Mouse (Mus musculus): Measurements from ENCODE around the gene Chst15. TPM values are rescaled to one million over a fixed set of nuclear protein-coding genes. Genes with fewer than 3 reads are reported as not detected.

Gene Chst15
- total RNA-seq, 2 experiments from 2014 or later = 4.6 to 22.1 TPM

DNA sequence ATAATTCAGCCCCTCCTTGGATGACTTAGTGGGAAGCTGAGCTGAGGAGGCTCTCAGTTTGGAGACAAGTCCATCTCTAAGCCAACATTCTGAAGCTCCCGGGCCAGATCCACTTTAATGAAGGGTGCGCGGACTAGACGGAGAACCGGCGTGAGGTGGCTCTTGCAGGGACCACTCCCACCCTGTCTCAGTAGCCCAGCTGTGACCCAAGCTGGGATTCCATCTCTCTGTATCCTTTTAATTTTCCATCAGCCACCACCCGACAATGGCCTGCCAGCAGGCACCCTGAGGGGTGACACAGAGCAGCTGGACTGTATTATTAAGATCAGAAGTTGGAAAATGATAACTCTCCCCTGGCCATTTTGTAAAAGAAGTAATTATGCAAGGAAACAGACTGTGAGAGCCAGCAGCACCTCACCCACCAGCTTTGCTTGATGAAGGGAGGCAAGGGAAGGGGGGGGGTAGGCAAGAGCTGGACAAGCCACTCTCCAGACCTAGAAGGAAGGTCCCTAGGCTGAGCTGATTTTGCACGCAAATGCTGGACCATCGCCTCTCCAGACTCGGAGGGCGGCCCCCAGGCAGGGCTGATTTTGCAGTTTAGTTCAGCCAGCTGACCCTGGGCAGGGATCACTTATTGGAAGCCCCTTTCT lies 20.4 kb upstream of the Chst15 start:
- ATAC-seq (replicated peaks; ENCODE audit: poor library complexity, severe bottlenecking) = no peak

DNA sequence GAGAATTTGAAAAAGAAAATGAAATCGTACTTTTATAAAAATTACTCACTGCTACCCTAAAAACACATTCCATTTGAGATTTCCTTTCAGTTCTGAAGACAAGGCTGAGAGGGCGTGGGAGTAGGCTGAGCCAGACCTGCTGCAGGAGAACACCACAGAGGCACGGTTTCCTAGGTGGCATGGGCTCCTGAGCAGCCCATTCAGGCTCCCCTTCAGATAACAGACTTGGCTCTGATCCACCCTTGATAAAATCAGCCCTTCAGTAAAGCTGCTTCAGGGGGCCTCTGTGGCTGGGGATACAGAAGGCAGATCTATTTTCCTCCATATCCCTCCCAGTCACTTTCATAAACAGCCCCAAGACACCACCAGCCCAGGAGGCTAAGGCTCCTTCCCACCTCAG lies 19.8 kb upstream of the Chst15 start:
- ATAC-seq (replicated peaks; ENCODE audit: poor library complexity, severe bottlenecking) = no peak

DNA sequence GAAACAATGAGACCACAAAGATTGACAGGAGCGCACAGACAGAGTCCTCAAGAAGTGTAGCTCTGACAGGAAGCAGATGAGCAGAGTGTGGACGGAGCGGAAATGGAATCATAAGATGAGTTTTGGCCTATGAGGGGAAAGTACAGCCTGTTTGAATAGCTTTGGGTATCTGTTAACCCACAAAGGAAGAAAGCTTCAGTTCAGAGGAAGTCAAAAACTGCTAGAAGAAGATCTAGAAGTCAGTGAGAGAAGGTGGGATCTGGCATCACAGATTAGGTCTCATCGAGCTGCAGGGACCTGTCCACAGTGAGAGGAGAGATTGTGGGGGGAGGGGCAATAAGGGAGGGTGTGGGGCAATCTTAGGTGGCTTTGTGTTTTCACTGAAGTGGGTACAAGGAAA lies 18.3 kb upstream of the Chst15 start:
- peak; percentile 24 for ATAC-seq (replicated peaks; ENCODE audit: poor library complexity, severe bottlenecking)

DNA sequence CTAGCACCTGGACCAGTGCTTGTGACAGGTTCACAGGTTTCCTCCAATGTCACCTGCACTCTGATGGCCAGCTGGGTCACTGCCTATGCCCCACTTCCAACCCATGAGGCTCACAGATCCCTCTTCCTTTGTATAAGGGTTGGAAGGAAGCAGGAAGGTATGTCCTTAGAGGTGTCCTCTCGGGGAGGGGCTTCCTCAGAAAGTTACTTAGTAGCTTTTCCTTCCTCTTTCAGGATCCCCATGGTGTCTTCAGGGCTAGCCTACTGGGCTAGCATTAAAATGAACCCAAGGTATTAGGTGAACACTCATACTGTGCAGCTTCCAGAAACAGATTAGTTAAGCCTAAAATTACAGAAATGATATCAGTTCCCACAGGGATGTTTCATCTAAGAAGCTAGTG lies 16.1 kb upstream of the Chst15 start:
- peak; percentile 72 for ATAC-seq (replicated peaks; ENCODE audit: poor library complexity, severe bottlenecking)

DNA sequence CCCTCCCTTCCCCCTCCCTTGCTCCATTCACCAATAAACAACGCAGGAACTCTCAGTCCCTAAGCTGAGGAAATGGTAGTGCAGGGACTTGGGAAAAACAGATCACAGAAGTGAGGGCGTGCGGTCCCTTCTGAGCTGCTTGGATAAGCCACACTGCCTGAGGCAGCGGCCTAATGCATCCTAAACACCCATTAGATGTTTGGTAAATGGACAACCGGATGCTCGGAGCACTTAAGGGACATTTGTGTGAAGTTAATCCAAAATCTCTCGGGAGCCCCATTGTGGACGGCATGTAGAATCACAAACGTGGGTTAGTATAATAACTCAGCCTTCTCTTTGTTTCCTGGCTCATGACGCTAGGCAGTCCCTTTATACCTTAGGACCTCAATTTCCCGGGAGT lies 15.1 kb upstream of the Chst15 start:
- no peak for ATAC-seq (replicated peaks; ENCODE audit: poor library complexity, severe bottlenecking)

DNA sequence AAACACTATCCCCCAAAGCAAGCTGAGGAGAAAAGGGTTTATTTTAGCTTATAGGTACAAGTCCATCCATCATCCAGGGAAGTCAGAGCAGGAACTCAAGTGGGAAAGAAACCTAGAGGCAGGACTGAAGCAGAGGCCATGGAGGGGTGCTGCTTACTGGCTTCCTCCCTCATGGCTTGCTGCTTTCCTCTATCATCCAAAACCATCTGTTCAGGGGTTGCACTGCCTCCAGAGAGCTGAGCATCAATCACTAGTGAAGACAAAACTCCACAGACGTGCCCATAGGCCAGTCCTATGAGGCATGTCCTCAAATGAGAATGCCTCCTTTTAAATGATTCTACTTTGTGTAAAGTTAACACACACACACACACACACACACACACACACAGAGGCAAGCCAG lies 13.2 kb upstream of the Chst15 start:
- no peak for ATAC-seq (replicated peaks; ENCODE audit: poor library complexity, severe bottlenecking)

DNA sequence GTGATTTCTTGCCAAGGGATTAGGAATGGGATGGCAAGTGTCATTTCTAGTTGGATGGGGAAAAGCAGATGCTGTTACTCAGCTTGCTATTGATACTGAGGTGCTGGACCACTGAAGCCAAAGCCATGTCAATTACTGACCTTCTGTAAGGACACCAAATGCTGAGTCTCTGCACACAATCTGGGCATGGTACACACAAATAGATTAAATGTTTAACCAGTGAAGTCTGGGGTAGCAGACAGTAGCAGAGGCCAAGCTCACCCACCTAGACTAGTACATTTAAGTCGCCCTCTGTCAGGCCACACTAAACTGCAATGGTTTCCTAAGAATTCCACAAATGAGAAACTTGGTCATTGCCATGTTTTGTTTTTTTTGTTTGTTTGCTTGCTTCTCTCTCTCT lies 11.6 kb upstream of the Chst15 start:
- no peak for ATAC-seq (replicated peaks; ENCODE audit: poor library complexity, severe bottlenecking)

DNA sequence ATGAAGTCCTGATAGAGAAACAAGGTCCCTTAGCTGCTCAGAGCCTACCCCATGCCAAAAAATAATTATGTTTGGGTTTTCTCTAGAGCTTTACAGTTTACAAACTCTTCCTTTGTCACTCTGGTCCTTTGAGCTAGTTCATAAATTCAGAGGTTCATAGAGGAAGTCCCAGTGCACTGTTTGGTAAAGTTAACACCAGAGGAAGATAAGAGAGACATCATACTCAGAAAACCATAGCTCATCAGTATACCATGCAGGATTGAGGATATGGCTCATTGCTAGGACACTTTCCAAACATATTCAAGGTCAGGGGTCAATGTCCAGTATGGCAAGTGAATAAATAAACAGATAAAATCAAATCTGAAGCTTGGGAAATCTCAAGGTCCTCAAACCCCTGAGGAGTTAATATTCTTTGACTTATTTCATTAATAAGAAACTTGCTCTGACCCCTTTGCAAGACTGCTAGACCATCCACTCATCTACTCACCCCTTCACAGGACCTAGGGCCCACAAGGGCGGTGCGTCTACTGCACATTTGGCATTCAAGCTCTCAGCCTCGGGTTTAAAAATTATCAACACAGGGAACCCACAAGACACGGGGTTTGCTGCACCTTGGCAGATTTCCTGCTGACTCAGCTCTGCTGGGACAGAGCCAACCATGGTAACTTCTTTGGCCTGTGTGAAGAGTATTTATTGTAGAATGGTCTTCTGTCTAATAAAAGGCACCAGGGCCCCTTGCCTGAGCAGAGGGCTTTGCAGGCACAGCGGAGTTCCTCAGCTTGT lies 8.7 kb upstream of the Chst15 start:
- ATAC-seq (replicated peaks; ENCODE audit: poor library complexity, severe bottlenecking) = no peak

DNA sequence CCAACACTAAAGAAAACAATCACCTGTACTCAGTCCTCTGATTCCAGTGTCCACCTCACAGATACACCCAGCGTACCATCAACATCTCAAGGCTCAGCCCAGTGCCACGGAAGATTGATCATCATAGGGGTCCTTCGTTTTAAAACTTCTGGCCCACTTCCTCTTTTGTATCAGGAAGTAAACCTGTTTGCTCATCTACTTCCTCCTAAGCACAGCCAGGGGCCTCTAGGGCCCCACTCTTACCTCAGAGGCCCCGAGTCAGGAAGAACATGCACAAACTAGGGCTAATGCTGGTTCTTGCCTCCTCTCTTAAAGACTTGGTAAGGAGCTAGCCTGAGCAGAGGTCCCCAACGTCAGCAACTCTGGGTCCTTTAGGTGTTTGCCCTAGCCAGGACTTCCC lies 6.4 kb upstream of the Chst15 start:
- peak; percentile 96 for ATAC-seq (replicated peaks; ENCODE audit: poor library complexity, severe bottlenecking)

DNA sequence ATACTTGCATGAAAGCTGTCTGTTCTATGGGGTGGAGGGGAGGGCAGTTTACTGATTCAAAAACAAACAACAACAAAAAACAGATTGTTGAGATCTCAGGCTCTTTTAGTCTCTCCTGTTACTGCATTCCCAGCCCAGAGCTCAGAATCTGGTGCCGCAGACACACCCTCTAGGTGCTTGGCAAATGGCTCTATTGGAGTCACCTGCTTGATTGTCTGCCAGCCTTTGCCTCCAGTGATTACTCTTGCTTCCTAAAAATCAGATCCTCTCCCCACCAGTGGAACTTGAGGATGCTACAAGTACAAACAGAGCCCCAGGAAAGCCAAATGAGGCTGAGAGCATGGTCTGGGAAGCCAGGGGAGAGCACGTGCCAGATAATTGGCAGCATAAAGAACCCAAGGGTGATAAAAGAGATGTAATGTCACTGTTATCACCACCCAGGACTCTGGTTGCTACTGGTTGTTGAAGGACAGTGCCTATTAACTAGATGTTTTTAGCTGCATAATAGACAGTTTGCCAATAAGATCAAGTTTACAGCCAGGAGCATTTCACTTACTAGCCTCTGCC lies 4.4 kb upstream of the Chst15 start:
- ATAC-seq (replicated peaks; ENCODE audit: poor library complexity, severe bottlenecking) = no peak

DNA sequence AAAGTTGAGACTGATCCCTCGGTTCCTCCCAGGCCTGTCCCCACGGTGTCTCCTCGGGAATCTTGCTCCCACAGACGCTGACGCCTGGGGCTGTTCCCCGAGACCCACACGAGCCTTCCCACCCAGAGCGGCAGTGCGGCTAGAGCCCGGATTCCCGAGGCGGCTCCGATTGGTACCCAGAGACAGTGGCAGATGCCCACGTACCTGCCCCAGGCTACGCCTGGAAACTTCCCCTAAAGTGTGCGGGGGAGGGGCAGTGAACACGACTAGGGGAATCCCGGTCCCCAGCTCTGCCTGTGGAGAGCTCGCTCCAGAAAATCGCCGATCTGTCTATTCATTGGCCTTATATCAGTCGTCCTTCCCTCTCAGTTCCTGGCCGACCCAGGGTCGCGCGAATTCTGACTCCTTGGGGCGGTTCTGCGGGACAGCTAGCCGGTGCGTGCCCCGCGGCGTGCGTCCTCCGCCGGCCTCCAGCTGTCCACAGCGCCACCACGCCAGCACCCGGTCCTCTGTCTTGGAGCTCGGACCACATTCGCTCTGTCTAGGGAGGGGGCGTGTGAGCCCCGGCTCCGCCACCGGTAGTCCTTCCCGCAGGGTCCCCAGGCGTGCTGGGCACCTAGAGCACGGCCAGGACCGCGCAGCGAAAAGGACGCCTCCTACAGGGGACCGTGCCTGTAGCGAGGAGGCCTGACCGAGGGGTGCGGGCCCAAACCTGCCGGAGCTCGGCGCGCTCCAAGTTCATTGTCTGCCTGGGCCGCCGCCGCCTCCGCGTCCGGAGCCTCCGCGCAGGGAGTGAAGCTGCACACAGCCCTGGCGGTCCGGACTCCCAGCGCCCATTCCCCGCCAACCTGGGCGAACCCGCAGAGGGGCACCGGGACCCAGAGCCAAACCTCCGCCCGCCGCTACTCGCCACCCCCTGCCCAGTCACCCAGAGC lies 660 bp downstream of the Chst15 start:
- ATAC-seq (replicated peaks; ENCODE audit: poor library complexity, severe bottlenecking) = peak; percentile 33

DNA sequence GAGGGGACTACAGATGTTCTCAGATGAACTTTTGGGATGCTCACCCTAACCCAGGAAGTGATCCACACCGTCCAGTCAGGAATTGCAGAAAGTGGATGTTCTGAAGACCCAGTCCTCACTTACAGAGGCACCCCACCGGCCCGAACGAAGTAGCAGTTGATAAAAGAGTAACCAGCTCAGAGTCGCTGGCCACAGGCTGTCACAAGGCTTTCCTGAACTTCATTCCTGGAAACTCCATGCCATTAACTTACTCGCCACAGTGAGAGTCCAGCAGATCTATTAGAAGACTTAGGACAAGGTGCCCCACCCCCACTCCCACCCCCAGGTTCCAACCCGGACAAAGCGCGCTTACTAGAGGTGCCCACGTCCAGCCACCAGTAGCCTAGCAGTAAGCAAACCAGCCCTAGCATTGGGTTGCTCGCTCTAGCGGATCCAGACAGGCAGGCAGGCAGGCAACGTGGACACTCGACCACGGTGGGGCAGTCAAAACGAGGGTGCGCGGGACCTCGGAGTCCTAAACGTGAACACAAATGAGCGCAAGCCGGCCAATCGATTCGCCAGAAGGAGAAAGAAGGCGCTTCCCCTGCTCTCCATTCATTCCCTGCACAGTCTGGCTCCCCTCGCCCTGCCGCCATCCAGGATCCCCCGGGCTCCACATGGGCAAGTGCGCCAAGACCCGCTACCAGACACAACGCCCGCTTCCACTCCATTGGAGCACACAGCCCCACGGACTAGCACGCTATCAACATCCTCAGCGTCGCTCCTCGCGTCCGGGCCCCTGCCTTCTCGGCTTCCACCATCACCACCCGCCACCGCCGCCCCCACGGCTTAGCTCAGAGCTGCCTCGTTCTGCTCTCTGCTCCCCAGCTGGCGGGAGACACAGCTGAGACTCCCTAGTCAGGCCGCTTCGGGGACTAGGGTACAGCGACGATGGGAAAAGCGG lies 1.6 kb downstream of the Chst15 start:
- ATAC-seq (replicated peaks; ENCODE audit: poor library complexity, severe bottlenecking) = peak; percentile 47

DNA sequence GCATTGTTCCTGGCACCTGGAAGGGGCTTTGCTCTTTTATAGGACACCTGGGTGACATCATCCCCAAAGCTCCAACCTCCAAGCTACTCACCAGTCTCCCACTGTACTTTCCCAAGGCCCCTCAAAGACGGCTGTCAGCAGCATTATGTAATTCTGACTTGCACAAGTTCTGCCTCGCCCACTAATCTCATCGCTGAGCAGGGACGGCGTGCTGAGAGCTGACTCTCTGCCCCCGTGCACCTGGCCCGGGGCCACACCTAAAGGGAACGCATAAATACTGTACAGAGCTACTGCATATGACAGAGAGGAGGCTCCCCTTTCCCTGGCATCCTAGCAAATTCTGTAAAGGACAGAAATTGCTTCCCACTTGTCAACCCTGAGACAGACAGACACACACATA lies 4.6 kb downstream of the Chst15 start:
- peak; percentile 21 for ATAC-seq (replicated peaks; ENCODE audit: poor library complexity, severe bottlenecking)

DNA sequence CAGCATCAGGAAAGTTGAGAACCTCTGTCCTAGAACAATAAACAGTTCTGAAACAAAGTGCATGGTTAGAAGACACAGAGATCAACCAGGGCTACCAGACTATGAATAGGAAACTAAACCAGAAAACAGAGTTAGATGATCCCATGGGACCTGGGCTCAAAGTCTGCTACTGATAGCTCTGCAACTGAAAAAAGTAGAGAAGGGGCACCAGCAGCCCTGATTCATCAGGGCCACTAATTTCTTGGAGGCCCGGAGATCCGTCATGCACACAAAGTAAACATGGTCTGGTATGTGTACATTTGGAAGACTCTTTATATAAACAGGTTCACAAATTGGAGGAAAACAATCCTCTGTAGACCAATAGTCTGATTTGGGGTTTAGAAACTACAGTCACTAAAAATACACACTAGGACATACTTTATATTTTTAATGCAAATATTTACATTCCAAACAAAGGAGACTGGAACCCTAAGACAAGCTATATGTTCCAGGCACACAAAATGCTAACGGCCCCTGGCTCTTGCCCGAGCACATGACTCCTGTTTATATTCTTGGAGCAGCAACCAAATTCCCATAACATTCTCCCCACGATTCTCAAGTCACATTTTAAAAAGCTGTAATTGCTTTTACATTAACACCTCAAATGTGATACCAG lies 8.4 kb downstream of the Chst15 start:
- ATAC-seq (replicated peaks; ENCODE audit: poor library complexity, severe bottlenecking) = no peak

DNA sequence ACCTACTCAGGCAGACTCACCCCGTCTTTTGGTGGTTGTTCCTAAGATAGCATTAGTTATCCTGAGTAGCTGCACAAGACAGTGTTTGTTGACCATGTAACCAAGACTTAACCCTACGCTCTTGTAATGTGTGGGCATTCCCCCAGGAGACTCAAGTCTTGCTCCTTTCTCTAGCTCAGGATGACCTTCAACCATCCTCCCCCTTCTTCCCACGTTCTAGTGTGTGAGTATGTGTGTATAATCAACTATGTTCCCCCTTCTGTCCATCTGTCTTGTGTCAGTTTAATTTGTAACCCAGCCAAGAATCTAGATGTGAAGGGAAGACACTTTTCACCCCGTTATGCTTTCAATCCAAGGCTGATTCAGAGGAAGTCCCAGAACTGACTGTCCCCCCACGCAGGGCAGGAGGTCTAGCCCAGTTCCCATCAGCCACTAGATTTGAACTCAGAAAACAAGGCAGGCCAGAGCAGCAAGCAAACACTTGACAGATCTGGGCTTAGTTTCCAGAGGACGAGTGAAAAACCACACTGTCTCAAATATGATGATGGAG lies 9.2 kb downstream of the Chst15 start:
- no peak for ATAC-seq (replicated peaks; ENCODE audit: poor library complexity, severe bottlenecking)

DNA sequence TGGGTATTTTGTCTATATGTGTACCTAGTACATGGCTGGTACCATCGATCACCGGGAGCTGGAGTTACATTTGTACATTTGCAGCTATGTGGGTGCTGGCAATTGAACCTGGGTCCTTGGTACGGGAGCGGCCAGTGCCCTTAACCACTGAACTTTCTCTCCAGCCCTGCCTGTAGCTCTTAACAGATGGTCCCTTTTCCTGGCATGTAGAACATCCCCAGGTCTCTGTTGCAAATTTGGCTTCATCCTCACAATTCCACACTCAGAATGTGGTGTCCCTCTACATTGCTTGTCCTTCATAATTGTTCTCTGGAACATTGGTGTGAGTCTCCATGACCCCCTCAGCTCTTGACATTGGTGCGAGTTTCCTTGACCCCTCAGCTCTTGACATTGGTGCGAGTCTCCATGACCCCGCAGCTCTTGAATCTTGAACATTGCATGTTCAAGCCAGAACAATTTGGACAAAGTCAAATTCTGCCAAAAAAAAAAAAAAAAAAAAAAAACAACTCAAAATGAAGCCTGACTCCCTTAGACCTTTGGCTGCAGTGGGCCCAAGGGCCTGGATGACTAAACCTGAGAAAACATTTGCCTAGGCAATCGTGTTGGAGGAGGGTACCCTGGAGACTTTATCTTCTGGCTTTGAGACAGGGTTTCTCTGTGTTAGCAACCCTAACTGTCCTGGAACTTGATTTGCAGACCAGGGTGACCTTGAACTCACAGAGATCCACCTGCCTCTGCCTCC lies 10.2 kb downstream of the Chst15 start:
- no peak for ATAC-seq (replicated peaks; ENCODE audit: poor library complexity, severe bottlenecking)

DNA sequence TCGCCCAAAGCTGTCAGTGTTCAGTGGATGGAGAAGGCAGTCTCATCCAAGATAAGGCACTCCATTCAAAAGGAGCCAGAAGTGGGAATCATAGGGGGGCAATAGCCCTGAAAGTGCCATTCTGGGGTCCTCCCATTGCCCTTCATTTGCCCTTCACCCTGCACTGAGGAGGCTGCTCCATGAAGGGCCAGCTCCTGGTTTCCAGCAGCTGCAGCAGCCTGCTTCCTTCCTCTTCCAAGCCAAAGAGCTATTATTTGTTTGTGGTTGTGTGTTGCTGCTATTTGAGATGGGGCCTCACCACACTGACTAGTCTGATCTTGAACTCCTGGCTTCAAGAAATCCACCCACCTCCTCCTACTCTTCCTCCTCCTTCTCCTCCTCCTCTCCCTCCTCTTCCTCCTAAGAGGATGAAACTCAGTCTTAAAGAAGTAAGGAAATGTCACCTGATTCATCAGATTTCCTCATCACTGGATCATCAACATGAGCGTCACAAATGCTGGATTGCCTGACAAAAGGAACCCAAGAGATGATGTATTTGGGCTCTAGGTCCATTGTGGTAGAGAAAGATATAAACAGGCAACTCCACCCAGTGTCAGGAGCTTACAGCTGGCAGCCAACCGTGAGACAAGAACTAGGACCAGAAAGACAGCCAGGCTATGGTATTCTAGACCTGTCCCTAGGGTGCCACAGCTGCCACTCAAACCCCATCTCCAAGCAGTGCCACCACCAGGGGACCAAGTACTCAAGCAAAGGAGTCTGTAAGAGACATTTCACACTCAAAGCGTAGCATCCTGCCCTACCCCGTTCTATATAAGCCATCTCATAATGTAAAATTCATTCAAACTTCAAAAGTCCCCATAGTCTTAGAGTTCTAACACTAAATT lies 11.3 kb downstream of the Chst15 start:
- ATAC-seq (replicated peaks; ENCODE audit: poor library complexity, severe bottlenecking) = no peak
